Mouse (Mus musculus) liver, adult (tissue): Measurements from ENCODE around the gene Akr1a1.

Experiments
- GATA4 ChIP-seq: IDR thresholded peaks from 2 replicates; pipeline ENCODE4 v1.6.1; 2014; ENCODE audit warnings: mild to moderate bottlenecking, low read length; ENCODE audit not compliant: insufficient replicate concordance

Gene Akr1a1

GRCm38 (mm10) chr4:116650924-116651796 is at the start of gene Akr1a1:
Akr1a1 (minus strand) TSS chr4:116651680.
- TF ChIP-seq GATA4, result peak; percentile 75; the same call in 1 of the 2 replicates

DNA sequence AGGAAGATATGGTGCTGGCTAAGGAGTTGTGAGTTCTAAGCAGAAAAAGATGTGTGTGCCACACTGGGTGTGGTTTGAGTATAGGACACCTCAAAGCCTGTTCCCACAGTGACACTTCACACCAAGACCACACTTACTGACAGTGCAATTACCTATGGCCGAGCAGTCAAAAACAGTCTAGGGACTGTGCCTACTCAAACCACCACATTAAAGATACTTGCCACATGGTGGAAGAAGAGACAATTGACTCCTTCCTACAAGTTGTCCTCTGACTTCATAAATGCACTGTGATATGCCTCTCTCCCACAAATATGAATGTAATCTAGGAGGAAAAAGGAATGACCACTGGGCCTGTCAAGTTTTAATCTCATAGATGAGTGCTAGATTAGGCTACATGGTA is 49.5 kb upstream of the Akr1a1 start:
- TF ChIP-seq GATA4, result no peak

DNA sequence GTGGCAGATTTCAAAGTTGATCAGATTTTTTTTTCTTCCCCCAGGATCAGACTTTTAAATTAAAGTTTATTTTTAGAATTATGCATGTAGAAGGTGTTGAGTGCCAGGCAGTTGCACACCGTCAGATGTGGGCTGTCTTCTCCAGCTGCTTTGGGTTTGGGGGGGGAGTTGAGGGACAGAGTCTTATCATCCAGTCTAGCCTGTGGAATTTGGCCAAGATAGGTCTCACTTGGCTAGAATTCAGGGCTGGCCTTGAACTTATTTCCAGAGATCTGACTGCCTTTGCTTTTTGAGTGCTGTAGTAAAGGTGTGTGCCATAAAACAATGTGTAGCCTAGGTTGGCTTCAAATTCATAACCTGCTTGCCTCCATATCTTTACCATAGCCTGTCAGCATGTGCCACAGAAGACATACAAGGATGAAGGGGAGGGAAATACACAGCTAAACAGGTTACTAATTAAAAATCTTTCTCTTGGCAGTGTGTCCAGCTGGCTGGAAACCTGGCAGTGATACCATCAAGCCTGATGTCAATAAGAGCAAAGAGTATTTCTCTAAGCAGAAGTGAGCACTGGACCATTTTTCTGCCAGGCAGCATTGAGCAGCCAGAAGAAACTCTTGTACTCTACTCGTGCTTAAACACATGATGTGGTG is 47.3 kb upstream of the Akr1a1 start:
- TF ChIP-seq GATA4, result peak; percentile 44; the same call in 1 of the 2 replicates

- no peak for TF ChIP-seq GATA4
Observed at GRCm38 (mm10) chr4:116693785-116694184, 42.3 kb upstream of the Akr1a1 start.

- TF ChIP-seq GATA4, result no peak
Observed at GRCm38 (mm10) chr4:116692146-116692545, 40.7 kb upstream of the Akr1a1 start.

DNA sequence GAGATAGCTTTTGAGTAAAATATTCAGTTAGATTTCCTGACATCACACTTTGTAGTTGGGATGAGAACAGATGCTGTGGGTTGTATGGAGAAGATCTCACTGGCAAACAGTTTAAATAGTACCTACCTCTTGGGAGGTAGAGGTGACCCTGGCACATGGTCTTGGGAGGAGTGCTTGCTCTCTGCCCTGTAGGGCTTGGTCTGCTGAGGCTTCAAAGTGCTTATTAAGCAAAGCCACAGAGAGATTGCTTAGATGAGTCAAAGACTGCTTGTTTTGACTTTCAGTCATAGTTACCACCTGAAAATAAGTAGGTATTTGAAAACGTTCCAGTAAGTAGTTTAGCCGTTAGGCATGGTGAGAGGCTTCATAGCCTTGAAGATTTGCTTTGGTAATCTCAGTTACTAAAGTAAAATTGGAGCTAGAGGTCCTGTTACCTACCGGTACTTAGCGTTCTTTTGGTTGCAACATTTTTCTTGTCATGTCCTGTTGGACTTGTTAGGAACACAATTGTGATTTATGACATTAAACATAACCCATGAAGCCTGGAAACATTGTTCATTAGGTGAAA is 37.9 kb upstream of the Akr1a1 start:
- no peak for TF ChIP-seq GATA4

- no peak for TF ChIP-seq GATA4
Observed at GRCm38 (mm10) chr4:116687041-116687440, 35.6 kb upstream of the Akr1a1 start.

GRCm38 (mm10) chr4:116685402-116686061 is 34.1 kb upstream of the Akr1a1 start, which contains the start of gene Prdx1:
Prdx1 (plus strand) TSS chr4:116685544.
- TF ChIP-seq GATA4, result no peak; the same call in 1 of the 2 replicates

DNA sequence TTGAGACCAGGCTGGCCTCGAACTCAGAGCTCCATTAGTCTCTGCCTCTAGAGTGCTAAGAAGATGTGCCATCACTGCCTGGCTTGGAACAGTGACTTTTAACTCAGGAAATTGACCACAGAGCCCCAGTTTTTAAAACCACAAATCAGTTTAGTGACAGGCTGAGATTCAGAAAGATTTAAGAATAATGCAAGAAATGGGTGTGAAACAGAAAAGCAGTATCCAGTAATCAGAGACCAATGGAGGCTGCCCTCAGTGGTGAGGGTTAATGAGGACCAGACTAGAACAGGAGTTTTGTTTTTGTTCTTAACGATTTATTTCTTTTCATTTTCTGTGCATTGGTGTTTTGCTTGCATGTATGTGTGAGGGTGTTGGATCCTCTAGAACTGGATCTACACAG is 33.2 kb upstream of the Akr1a1 start:
- TF ChIP-seq GATA4, result no peak

GRCm38 (mm10) chr4:116683957-116684356 is 32.5 kb upstream of the Akr1a1 start:
- peak; percentile 56; the same call in 1 of the 2 replicates for TF ChIP-seq GATA4

DNA sequence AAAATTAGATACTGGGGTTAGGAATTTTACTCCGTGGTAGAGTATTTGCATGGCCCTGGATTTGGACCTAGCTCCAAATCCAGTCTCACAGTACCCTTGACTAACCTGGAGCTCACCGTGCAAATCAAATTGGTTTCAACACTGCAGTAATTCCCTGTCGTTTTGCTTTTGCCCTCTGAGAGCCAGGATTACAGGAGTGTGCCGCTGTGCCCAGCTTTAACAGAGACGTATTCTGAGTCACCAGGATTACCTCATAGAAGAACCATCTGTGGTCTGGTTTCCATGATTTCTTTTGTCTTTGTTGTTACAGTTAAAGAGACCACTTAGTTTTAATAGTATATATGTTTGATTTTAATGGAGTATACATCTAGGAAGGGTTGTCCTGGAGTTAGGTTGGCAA is 27.7 kb upstream of the Akr1a1 start:
- TF ChIP-seq GATA4, result no peak

- TF ChIP-seq GATA4, result no peak
Observed at GRCm38 (mm10) chr4:116677808-116678207, 26.3 kb upstream of the Akr1a1 start.

- no peak for TF ChIP-seq GATA4
Observed at GRCm38 (mm10) chr4:116676027-116676426, 24.5 kb upstream of the Akr1a1 start.

- no peak for TF ChIP-seq GATA4
Observed at GRCm38 (mm10) chr4:116672785-116673184, 21.3 kb upstream of the Akr1a1 start.

- no peak for TF ChIP-seq GATA4
Observed at GRCm38 (mm10) chr4:116669291-116669690, 17.8 kb upstream of the Akr1a1 start.
